Mouse (Mus musculus) limb, embryonic 15.5 days (tissue): Measurements from ENCODE around the gene Sh3bp4. TPM values are rescaled to one million over a fixed set of nuclear protein-coding genes. Genes with fewer than 3 reads are reported as not detected.

Source experiments
- ATAC-seq: fragments of 200-750 bp; cut with Nextera tagmentation; 2 replicates; pipeline ENCODE4 v1.8.0; 2017; ENCODE audit warnings: low read depth, moderate TSS enrichment; ENCODE audit not compliant: insufficient number of reproducible peaks, low FRiP score, low TSS enrichment
- H3K27ac ChIP-seq: fragments of 300-500 bp; sonication (generic); 2 replicates; pipeline ENCODE4 v1.5.1; 2015; ENCODE audit warnings: moderate library complexity, mild to moderate bottlenecking, inconsistent platforms
- H3K27me3 ChIP-seq: fragments of 300-500 bp; sonication (generic); 2 replicates; pipeline ENCODE4 v1.6.1; 2015; ENCODE audit warnings: inconsistent platforms
- H3K36me3 ChIP-seq: fragments of 300-500 bp; sonication (generic); 2 replicates; pipeline ENCODE4 v1.6.1; 2015; ENCODE audit warnings: inconsistent platforms
- H3K4me1 ChIP-seq: fragments of 300-500 bp; sonication (generic); 2 replicates; pipeline ENCODE4 v1.6.1; 2015; ENCODE audit warnings: inconsistent platforms
- H3K4me2 ChIP-seq: fragments of 300-500 bp; sonication (generic); 2 replicates; pipeline ENCODE4 v1.6.1; 2015; ENCODE audit warnings: mild to moderate bottlenecking, inconsistent platforms
- H3K4me3 ChIP-seq: fragments of 300-500 bp; sonication (generic); 2 replicates; pipeline ENCODE4 v1.5.1; 2015; ENCODE audit warnings: mild to moderate bottlenecking, inconsistent platforms
- H3K9ac ChIP-seq: fragments of 300-500 bp; sonication (generic); 2 replicates; pipeline ENCODE4 v1.6.1; 2015; ENCODE audit warnings: inconsistent platforms
- H3K9me3 ChIP-seq: fragments of 300-500 bp; sonication (generic); 2 replicates; pipeline ENCODE4 v1.6.1; 2016; ENCODE audit warnings: inconsistent platforms
- whole genome bisulfite sequencing: fragments of 180-500 bp; shearing (Covaris S2); methylation state at CpG from one replicate; pipeline ENCODE4 v1.1.7; 2015; 5-methylcytosine and 5-hydroxymethylcytosine counted together
- polyA plus RNA-seq: library from polyadenylated mRNA; unstranded; fragments of >200 nt; fragmentation: Nextera tagmentation; extraction: Ambion mirVana; gene quantifications from 2 replicates; pipeline ENCODE4 v1.2.1, GENCODE M21; 2015

The Sh3bp4 gene
- polyA plus RNA-seq, 1 experiment from 2014 or later, result 21.6 TPM

DNA sequence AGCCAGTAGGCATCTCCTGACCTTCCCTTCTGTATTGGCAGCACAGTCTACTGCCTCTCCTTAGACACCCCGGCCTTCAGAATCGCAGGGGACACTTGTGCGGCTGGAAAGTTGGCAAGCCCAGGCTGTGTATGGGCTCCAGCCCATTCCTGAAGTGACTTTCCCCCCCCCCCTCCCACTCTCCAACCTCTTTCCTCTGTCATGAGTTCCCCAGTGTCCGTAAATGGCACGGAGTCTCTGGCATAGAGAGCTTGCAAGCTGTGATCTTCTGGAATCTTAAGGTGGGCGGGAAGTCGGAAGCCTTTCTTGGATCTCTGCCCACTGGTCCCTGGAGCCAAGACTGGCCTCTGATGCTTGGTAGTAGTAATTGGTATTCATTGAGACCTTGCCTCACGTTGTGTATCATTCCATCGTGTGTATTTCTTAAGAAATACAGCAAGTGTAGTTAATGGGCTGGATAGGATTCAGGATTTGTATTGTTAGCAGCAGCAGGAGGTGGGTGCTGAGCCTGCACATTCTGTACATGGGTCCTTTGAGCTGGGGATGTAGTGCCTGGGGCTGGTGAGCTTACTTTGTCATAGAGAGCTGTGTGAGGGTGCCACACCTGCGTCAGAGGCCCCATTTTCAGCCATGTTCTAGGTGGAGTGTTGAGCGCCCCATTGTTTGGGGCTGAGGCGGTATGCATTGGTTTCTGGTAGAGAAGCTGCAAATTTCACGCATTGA is 66.0 kb downstream of the Sh3bp4 start:
- H3K4me2 ChIP-seq, result no peak overlapping the region
- H3K9me3 ChIP-seq, result no peaks in the 10 kb centered on the region
- H3K27me3 ChIP-seq, result no peaks in the 10 kb centered on the region
- peaks cover 14% of the 10 kb centered on the region; the same call in 1 of the 2 replicates for H3K36me3 ChIP-seq
- 50% methylated on average over 13 of the region's 13 CpGs for WGBS
- H3K9ac ChIP-seq, result no peak overlapping the region
- 0 out of 2 replicates have a peak, but pooled peaks have one; percentile 21 for ATAC-seq
- H3K4me1 ChIP-seq, result peaks cover 60% of the 10 kb centered on the region
- no peak overlapping the region for H3K4me3 ChIP-seq
- no peak overlapping the region for H3K27ac ChIP-seq

DNA sequence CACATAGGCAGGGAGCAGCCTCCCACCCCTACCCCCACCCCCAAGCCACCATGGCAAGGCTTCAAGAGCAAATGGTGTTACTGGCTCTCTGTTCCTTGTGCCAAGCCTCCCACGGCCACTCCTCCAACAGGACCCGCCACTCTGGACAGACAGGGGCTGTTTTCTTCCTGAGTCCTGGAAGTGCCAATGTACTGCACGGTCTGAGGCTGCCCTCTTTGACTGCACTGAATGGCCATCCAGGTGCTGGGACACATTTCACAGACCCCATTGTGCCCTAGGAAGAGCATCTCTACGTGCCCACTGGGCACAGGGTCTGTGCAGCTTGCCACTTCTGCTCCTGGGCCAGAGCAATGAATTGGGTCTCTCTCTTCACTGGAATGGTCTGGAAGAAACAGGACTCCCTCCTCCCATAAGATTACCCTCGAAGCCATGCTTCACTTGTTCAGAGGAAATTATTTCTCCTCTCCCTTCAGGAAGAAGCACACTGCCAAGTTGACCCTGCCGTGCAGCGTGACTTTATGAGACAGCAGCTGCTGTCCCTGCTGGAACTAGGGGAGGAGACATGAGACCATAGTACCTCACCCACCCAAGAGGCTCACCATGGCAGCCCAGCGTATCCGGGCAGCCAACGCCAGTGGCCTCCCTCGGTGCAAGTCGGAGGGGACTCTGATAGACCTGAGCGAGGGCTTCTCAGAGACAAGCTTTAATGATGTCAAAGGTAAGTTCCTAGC is 67.0 kb downstream of the Sh3bp4 start:
- Histone ChIP-seq H3K27ac (0 out of 2 replicates have a peak overlapping the region, but pooled peaks have one; percentile 17), H3K27me3 (no peaks in the 10 kb centered on the region), H3K36me3 (peaks cover 15% of the 10 kb centered on the region; the same call in 1 of the 2 replicates), H3K4me3 (no peak overlapping the region), H3K4me1 (peaks cover 50% of the 10 kb centered on the region), H3K9me3 (no peaks in the 10 kb centered on the region), H3K4me2 (no peak overlapping the region), H3K9ac (no peak overlapping the region)
- WGBS, result 64% methylated on average over 13 of the region's 13 CpGs
- no peak for ATAC-seq

DNA sequence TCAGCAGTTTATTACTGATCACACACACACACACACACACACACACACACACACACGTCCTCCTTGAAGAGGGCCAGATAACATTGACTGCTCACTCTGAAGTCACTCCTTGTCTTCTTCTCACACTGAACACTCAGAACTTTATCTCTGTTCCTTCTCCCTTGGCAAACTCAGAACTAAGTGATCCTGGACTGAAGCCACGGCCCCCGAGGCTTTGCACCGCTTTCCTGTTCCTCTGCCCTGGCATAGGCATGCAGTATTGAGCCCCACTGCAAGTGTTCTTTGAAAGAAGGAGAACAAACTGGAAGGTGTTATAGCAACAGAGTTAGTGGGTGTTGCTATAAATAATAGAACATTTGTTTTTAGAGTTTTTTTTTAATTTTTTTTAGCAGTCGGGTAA is 68.1 kb downstream of the Sh3bp4 start:
- H3K27me3 ChIP-seq, result no peaks in the 10 kb centered on the region
- no peaks in the 10 kb centered on the region for H3K9me3 ChIP-seq
- H3K4me2 ChIP-seq, result no peak overlapping the region
- ATAC-seq, result no peak
- H3K4me1 ChIP-seq, result peaks cover 41% of the 10 kb centered on the region
- H3K27ac ChIP-seq, result no peak overlapping the region; the same call in 1 of the 2 replicates
- peaks cover 19% of the 10 kb centered on the region; the same call in 1 of the 2 replicates for H3K36me3 ChIP-seq
- H3K4me3 ChIP-seq, result no peak overlapping the region
- no peak overlapping the region for H3K9ac ChIP-seq
- 39% methylated on average over 5 of the region's 5 CpGs for WGBS

DNA sequence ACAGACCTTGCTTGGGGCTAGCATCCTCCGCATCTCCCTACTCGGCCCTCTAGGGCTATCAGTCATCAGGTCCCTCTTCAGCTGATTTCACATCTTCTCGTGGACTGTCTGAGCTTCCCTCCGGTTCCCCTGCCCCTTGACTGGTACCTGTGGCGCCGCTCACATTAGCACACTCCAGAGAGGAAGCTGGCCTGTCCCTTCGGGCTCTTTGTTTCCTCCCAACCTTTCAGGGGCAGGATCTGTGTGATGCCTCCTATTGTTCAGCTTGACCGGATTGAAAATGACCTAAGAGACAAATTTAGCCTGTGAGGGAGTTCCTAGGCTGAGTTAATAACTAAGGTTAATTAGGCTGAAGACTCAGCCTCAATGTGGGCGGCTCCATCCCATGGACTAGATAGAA is 69.9 kb downstream of the Sh3bp4 start:
- no peak overlapping the region for H3K4me2 ChIP-seq
- H3K4me1 ChIP-seq, result peaks cover 36% of the 10 kb centered on the region
- H3K4me3 ChIP-seq, result no peak overlapping the region
- no peaks in the 10 kb centered on the region for H3K9me3 ChIP-seq
- H3K36me3 ChIP-seq, result peaks cover 37% of the 10 kb centered on the region
- no peaks in the 10 kb centered on the region for H3K27me3 ChIP-seq
- no peak overlapping the region for H3K27ac ChIP-seq
- no peak for ATAC-seq
- no peak overlapping the region for H3K9ac ChIP-seq
- 94% methylated on average over 9 of the region's 9 CpGs for WGBS

DNA sequence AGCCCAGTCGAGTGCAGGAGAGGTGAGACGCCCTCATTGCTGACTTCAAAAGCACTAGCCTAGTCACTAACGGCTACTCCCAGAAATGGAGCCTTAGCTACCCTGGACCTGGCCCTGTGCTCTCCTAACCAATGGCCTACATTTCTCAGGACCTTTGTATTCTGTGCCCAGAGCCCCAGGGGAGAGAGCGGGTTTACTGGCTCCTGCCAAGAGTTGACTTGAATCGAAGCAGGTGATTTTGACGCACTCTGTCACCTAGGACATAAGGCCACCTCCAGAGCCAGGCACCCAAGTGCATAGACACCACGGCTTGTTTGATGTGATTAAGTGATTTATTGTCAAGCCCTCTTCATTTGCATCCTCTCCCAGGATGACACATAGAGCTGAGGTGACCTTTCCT is 80.9 kb downstream of the Sh3bp4 start:
- ATAC-seq, result no peak
- no peaks in the 10 kb centered on the region for H3K9me3 ChIP-seq
- peaks cover 31% of the 10 kb centered on the region for H3K36me3 ChIP-seq
- H3K4me2 ChIP-seq, result no peak overlapping the region
- no peak overlapping the region for H3K4me3 ChIP-seq
- no peaks in the 10 kb centered on the region for H3K4me1 ChIP-seq
- no peak overlapping the region for H3K27ac ChIP-seq
- WGBS, result 82% methylated on average over 7 of the region's 7 CpGs
- no peak overlapping the region for H3K9ac ChIP-seq
- H3K27me3 ChIP-seq, result no peaks in the 10 kb centered on the region

DNA sequence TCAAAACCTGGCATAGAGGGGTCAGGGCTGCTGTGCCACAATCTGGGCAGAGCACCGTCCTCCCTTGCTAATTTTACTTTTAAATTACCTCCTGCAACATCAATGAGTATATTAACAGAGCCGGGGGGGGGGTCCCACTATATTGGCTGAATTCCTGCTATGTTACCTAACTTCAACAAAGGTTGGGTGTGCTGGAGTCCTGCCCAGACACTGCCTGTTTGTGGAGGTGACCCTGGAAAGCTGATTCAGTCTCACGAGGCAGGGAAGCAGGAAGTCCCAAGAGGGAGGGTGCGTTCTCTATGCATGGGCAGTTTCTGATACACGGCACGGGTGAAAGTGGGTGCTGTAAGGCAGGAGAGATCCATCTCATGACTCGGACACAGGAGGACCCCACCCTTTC is 82.4 kb downstream of the Sh3bp4 start:
- no peaks in the 10 kb centered on the region for H3K9me3 ChIP-seq
- no peak for ATAC-seq
- H3K27ac ChIP-seq, result no peak overlapping the region
- H3K27me3 ChIP-seq, result no peaks in the 10 kb centered on the region
- H3K4me3 ChIP-seq, result no peak overlapping the region
- no peaks in the 10 kb centered on the region for H3K4me1 ChIP-seq
- H3K4me2 ChIP-seq, result no peak overlapping the region
- H3K9ac ChIP-seq, result no peak overlapping the region
- WGBS, result 75% methylated on average over 7 of the region's 7 CpGs
- peaks cover 22% of the 10 kb centered on the region for H3K36me3 ChIP-seq

DNA sequence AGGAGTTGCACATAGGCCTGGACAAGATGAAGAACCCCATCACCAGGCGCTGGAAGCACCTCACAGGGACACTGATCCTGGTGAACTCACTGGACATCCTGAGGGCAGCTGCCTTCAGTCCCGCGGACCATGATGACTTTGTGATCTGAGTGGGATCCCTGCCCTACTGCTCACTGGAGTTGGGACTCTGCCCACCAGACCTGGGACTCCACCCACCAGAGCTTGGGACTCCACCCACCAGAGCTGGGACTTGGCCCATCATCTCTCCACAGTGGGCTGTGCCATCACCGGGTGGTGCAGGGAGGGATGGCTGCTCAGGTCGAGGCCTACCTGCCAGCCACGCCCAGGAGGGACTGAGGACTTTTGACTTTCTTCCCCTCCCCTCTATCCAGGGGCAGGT is 83.0 kb downstream of the Sh3bp4 start:
- WGBS, result 73% methylated on average over 6 of the region's 6 CpGs
- Histone ChIP-seq H3K4me3 (no peak overlapping the region), H3K27ac (no peak overlapping the region), H3K4me2 (no peak overlapping the region), H3K27me3 (no peaks in the 10 kb centered on the region), H3K9ac (no peak overlapping the region), H3K9me3 (no peaks in the 10 kb centered on the region), H3K4me1 (no peaks in the 10 kb centered on the region), H3K36me3 (peaks cover 22% of the 10 kb centered on the region)
- ATAC-seq, result no peak

DNA sequence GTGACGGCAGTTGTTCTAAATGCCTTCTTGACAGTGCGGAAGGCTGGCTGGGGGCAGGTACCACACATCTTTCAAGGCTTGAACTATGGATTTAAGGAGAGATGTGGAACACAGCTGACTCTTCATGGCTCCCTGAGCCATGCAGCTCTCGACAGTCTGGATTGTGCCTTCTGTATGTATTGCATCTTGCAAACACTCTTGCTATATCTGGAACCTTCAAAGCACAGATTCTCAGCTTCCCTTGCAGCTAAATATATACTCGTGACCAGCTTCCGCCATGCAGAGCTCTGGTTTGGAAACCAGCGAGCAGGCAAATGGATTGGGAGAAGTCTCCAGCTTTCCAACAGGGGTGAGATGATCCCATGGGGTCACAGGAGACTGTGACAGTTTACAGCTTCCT is 93.3 kb downstream of the Sh3bp4 start:
- H3K27me3 ChIP-seq, result no peaks in the 10 kb centered on the region
- H3K27ac ChIP-seq, result no peak overlapping the region
- WGBS, result 94% methylated on average over 6 of the region's 6 CpGs
- no peak overlapping the region for H3K4me3 ChIP-seq
- no peak overlapping the region for H3K4me2 ChIP-seq
- no peaks in the 10 kb centered on the region for H3K9me3 ChIP-seq
- H3K36me3 ChIP-seq, result no peaks in the 10 kb centered on the region
- peaks cover 5% of the 10 kb centered on the region for H3K4me1 ChIP-seq
- no peak for ATAC-seq
- H3K9ac ChIP-seq, result no peak overlapping the region

DNA sequence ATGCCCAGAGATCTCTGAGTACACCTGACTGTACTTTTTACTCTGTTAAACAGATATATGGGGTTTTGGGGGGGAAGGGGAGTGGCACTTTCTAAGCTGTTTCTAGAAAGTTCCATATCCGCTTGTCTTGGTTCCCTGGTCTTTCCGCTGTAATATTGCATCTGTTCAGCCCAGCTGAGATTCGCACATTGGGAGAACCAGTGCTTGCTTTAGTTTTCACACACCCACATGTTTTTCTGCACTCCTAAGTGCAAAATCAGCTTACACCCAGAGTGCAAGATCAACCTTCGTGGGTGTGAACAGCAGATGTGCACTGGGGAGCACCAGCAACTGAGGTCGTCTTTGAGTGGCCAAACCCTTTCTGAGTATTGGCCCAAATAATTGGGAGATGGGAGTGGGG is 94.1 kb downstream of the Sh3bp4 start:
- WGBS, result 60% methylated on average over 5 of the region's 5 CpGs
- no peak for ATAC-seq
- Histone ChIP-seq H3K4me3 (no peak overlapping the region), H3K9me3 (no peaks in the 10 kb centered on the region), H3K27ac (no peak overlapping the region), H3K36me3 (no peaks in the 10 kb centered on the region), H3K4me2 (no peak overlapping the region), H3K27me3 (no peaks in the 10 kb centered on the region), H3K4me1 (peaks cover 5% of the 10 kb centered on the region), H3K9ac (no peak overlapping the region)

DNA sequence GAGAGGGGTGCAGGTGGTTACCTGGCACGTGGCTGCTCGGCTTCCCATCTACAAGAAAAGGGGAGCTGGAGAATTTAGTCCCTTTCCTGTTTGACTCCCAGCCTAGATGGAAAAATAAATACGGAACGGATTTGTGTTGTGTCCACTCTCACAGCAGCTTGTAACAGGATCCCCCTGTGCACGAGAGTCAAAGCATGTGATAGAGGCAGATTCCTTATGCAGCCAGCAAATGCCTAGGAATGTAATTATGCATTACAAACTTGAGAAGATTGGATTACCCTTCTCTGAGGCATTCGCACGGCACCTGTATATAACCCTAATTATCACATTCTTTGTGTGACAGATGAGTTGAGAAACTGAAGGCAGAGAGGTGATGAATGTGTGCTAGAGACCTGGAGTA is 94.5 kb downstream of the Sh3bp4 start:
- Histone ChIP-seq H3K4me3 (no peak overlapping the region), H3K27me3 (no peaks in the 10 kb centered on the region), H3K9me3 (no peaks in the 10 kb centered on the region), H3K4me2 (no peak overlapping the region), H3K4me1 (peaks cover 5% of the 10 kb centered on the region), H3K27ac (no peak overlapping the region), H3K36me3 (no peaks in the 10 kb centered on the region), H3K9ac (no peak overlapping the region)
- WGBS, result 25% methylated on average over 7 of the region's 7 CpGs
- no peak for ATAC-seq

DNA sequence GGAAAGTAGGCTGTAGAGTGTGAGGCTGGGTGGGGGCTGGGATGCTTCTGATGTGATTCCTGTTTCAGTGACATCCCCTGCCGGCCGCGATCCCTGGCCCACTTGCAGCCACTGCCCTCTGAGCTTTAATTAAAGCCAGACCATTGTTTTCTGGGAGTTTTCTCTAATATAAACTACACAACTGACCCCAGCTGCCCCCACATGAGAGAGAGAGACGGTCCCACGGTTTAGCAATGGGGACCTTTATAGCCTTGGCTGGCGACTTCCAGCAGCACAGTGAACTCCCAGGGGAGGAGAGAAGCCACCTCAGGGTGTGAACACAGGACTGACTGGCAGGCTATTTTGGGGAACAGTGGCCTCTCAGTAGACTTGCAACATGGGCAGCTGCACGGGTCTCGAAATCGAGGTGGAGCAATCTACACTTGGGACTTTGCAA is 96.6 kb downstream of the Sh3bp4 start:
- Histone ChIP-seq H3K9ac (no peak overlapping the region), H3K27ac (no peak overlapping the region), H3K4me1 (peaks cover 5% of the 10 kb centered on the region), H3K4me3 (no peak overlapping the region), H3K4me2 (no peak overlapping the region), H3K36me3 (no peaks in the 10 kb centered on the region), H3K27me3 (no peaks in the 10 kb centered on the region), H3K9me3 (no peaks in the 10 kb centered on the region)
- 24% methylated on average over 9 of the region's 9 CpGs for WGBS
- no peak; the same call in 1 of the 2 replicates for ATAC-seq

DNA sequence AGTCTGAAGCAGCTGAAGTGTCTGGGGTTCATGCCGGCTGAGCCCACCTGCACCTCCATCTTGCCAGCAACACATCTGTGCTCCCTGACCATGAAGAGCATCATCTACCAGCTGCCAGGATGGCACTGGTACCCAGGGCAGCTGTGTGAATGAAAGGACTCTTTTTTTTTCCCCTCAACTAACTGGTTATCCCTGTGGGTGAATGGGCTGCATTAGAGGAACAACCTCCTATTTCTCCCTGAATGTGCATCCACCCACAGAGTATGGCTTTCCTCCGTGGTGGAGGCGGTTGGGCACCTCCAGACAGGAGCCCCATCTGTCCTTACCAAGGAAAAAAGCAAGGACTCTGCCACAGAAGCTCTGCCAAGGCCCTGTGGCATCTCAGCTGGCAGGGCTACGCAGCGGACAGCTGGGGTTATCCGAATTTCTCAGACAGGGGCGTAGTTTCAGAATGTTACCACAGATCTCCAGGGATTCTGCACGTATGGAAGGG is 101.1 kb downstream of the Sh3bp4 start:
- Histone ChIP-seq H3K9ac (no peak overlapping the region), H3K4me3 (no peak overlapping the region), H3K27ac (no peak overlapping the region), H3K27me3 (no peaks in the 10 kb centered on the region), H3K4me1 (no peaks in the 10 kb centered on the region; the same call in 1 of the 2 replicates), H3K4me2 (no peak overlapping the region), H3K36me3 (no peaks in the 10 kb centered on the region), H3K9me3 (no peaks in the 10 kb centered on the region)
- ATAC-seq, result no peak
- 76% methylated on average over 8 of the region's 8 CpGs for WGBS
